In the genomic region with DNA sequence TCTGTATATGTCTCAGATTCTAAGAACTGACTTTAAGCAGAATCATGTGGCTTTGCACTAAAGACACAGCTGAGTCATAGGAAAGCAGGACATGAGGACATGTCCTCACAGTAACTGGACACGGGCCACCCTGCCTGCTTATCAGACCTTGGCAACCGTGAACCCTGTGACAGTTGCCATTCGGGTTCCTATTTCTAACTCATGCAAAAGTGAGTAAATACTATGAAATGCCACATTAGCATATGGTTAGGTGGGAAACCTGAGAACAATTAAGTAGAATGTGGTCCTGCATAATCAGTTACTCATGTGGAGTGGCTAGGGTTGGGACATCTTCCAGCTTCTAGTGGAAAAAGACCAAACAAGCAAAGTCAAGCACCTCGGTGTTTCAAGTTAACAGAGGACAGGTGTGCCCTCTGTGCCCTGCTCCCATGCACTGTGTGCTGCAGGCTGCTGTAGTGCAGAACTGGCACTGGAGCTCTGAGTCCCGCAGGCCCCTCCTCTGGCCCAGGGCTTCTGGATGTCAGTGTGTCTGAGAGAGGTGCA, we compare ENCODE assay signal across 11 mouse cellular contexts.
DNase-seq lines count a peak whose midpoint lies in the region; ATAC-seq and TF ChIP-seq lines count a peak whose summit lies in the region.
"Had no signal": no experiment of that assay in that cellular context is flagged by ENCODE, and none has a peak within 500 bp of the region (broad histone marks: within the 10 kb centered on the region; RNA-seq: fewer than 3 reads in every experiment).

No protein-coding gene starts in this region.

- ATAC-seq in midbrain, embryonic 15.5 days (replicated peaks), result no peak
- ATAC-seq: intestine, embryonic 16.5 days had no signal

- no peak for TF ChIP-seq POLR2A in bone marrow macrophage, adult 2 months (IDR thresholded peaks at IDR 0.05; ENCODE audit: borderline replicate concordance, low read depth, low read length)

- peak; percentile 95 for DNase-seq in heart, adult 11 months
- no peak for DNase-seq in heart, adult 8-10 months (ENCODE audit: low spot score)
- DNase-seq in lung, adult 18-20 months, result peak; percentile 59 to 75
- no peak for DNase-seq in lung, postnatal 14 days
- DNase-seq in kidney, postnatal 36 days, result peak; percentile 27 to 44
- DNase-seq in right cerebral cortex, postnatal 25 days, result no peak
- DNase-seq: layer of hippocampus, postnatal 36 days had no signal

- WGBS in midbrain, embryonic 15.5 days, result 81% methylated on average over 5 of the region's 5 CpGs

- H3K36me3 ChIP-seq in midbrain, embryonic 15.5 days (replicated peaks), result no peaks in the 10 kb centered on the region
- H3K36me3 ChIP-seq: limb, embryonic 12.5 days had no signal

- H3K4me3 ChIP-seq in bone marrow macrophage, adult 2 months (ENCODE audit: insufficient read depth, low read length), result no peak overlapping the region
- H3K4me3 ChIP-seq in midbrain, embryonic 15.5 days, result no peak overlapping the region
- H3K4me3 ChIP-seq: limb, embryonic 12.5 days had no signal

- no peaks in the 10 kb centered on the region for H3K9me3 ChIP-seq in midbrain, embryonic 15.5 days
- H3K9me3 ChIP-seq: limb, embryonic 12.5 days had no signal

- peak overlapping the region; percentile 40; the same call in 1 of the 2 replicates for H3K27ac ChIP-seq in bone marrow macrophage, adult 2 months (ENCODE audit: insufficient read depth, low read depth, low read length)
- no peak overlapping the region for H3K27ac ChIP-seq in midbrain, embryonic 15.5 days

- H3K4me1 ChIP-seq in bone marrow macrophage, adult 2 months (ENCODE audit: control insufficient read depth, insufficient read depth, low read length), result peaks cover 39% of the 10 kb centered on the region
- no peaks in the 10 kb centered on the region for H3K4me1 ChIP-seq in midbrain, embryonic 15.5 days

- no peak overlapping the region for H3K9ac ChIP-seq in midbrain, embryonic 15.5 days
- H3K9ac ChIP-seq: limb, embryonic 12.5 days had no signal

- no peak overlapping the region for H3K4me2 ChIP-seq in midbrain, embryonic 15.5 days
- H3K4me2 ChIP-seq: limb, embryonic 12.5 days had no signal

- no peaks in the 10 kb centered on the region for H3K27me3 ChIP-seq in midbrain, embryonic 15.5 days (replicated peaks)
- H3K27me3 ChIP-seq: limb, embryonic 12.5 days had no signal

- no peak for TF ChIP-seq CTCF in bone marrow macrophage, adult 2 months (IDR thresholded peaks at IDR 0.05; ENCODE audit: low read depth, low read length)

Comparison
In these comparisons a context has a peak if more than half of its experiments do, and no peak if none do; other contexts are left out.
1. DNase-seq: peak in heart, adult 11 months (single experiment), lung, adult 18-20 months (2 of 2) and kidney, postnatal 36 days (2 of 2); none in heart, adult 8-10 months (single experiment), lung, postnatal 14 days (single experiment) and right cerebral cortex, postnatal 25 days (single experiment).